Mouse (Mus musculus) hindbrain, embryonic 13.5 days (tissue): ENCODE measurements at regions not wholly inside any gene's neighbourhood (a gene's known extent, or its start where the extent isn't known, plus 50 kb on each side); places are given as distances from the start of the nearest gene placed in this dataset.
A peak's percentile ranks its signal among the peaks of the same experiment; 100 is the strongest.
"Not testable (repeated sequence)": the region's sequence is repeated elsewhere in the genome, so short reads cannot be mapped to it uniquely, and the experiment has no call there.

Experiments used
- ATAC-seq: fragments of 200-750 bp; cut with Nextera tagmentation; 2 replicates; pipeline ENCODE4 v1.8.0; 2017; ENCODE audit warnings: moderate TSS enrichment; ENCODE audit not compliant: low FRiP score
- H3K27ac ChIP-seq: fragments of 300-500 bp; sonication (generic); 2 replicates; pipeline ENCODE4 v1.5.1; 2015; ENCODE audit warnings: inconsistent platforms, mild to moderate bottlenecking, moderate library complexity
- H3K27me3 ChIP-seq: fragments of 300-500 bp; sonication (generic); 2 replicates; pipeline ENCODE4 v1.6.1; 2015; ENCODE audit warnings: mild to moderate bottlenecking, inconsistent platforms
- H3K36me3 ChIP-seq: fragments of 300-500 bp; sonication (generic); 2 replicates; pipeline ENCODE4 v1.6.1; 2015; ENCODE audit warnings: mild to moderate bottlenecking, inconsistent platforms
- H3K4me1 ChIP-seq: fragments of 300-500 bp; sonication (generic); replicated peaks from 2 replicates; pipeline ENCODE4 v1.6.1; 2015; ENCODE audit warnings: inconsistent platforms
- H3K4me2 ChIP-seq: fragments of 300-500 bp; sonication (generic); 2 replicates; pipeline ENCODE4 v1.6.1; 2015; ENCODE audit warnings: inconsistent platforms, mild to moderate bottlenecking, moderate library complexity
- H3K4me3 ChIP-seq: fragments of 300-500 bp; sonication (generic); 2 replicates; pipeline ENCODE4 v1.5.1; 2015; ENCODE audit warnings: mild to moderate bottlenecking, inconsistent platforms
- H3K9ac ChIP-seq: fragments of 300-500 bp; sonication (generic); 2 replicates; pipeline ENCODE4 v1.6.1; 2015; ENCODE audit warnings: mild to moderate bottlenecking, inconsistent platforms
- H3K9me3 ChIP-seq: fragments of 300-500 bp; sonication (generic); 2 replicates; pipeline ENCODE4 v1.6.1; 2016; ENCODE audit warnings: inconsistent platforms
- WGBS: fragments of 180-500 bp; shearing (Covaris S2); methylation state at CpG from one replicate; pipeline ENCODE4 v1.1.7; 2015; 5-methylcytosine and 5-hydroxymethylcytosine counted together

GRCm38 (mm10) chr5:109842186-109842978, 80.8 kb upstream of the Gm15446 start:
- not testable (repeated sequence) for H3K27me3 ChIP-seq, ATAC-seq, H3K4me3 ChIP-seq, H3K27ac ChIP-seq, H3K4me1 ChIP-seq, H3K4me2 ChIP-seq, H3K36me3 ChIP-seq, H3K9ac ChIP-seq, H3K9me3 ChIP-seq
- 88% methylated on average over 7 of the region's 7 CpGs for WGBS

- not testable (repeated sequence) for ATAC-seq, H3K36me3 ChIP-seq, H3K9me3 ChIP-seq, H3K9ac ChIP-seq, H3K27ac ChIP-seq, H3K27me3 ChIP-seq, H3K4me1 ChIP-seq
- Histone ChIP-seq H3K4me3 (peak overlapping the region; percentile 40), H3K4me2 (peak overlapping the region; percentile 52)
- WGBS: 90% methylated on average over 2 of the region's 2 CpGs
Observed at GRCm38 (mm10) chr5:109844236-109844635, 79.0 kb upstream of the Gm15446 start.

- 17% methylated on average over 15 of the region's 15 CpGs for WGBS
- H3K9me3 ChIP-seq: no peaks in the 10 kb centered on the region
- peak overlapping the region; percentile 52 for H3K4me2 ChIP-seq
- H3K4me1 ChIP-seq: no peaks in the 10 kb centered on the region
- ATAC-seq: 0 out of 2 replicates have a peak, but pooled peaks have one; percentile 39
- no peaks in the 10 kb centered on the region for H3K36me3 ChIP-seq
- no peak overlapping the region for H3K27ac ChIP-seq
- H3K4me3 ChIP-seq: peak overlapping the region; percentile 40
- H3K9ac ChIP-seq: peak overlapping the region; percentile 58; the same call in 1 of the 2 replicates
- no peaks in the 10 kb centered on the region for H3K27me3 ChIP-seq
Observed at GRCm38 (mm10) chr5:109844753-109845186, 78.4 kb upstream of the Gm15446 start.

DNA sequence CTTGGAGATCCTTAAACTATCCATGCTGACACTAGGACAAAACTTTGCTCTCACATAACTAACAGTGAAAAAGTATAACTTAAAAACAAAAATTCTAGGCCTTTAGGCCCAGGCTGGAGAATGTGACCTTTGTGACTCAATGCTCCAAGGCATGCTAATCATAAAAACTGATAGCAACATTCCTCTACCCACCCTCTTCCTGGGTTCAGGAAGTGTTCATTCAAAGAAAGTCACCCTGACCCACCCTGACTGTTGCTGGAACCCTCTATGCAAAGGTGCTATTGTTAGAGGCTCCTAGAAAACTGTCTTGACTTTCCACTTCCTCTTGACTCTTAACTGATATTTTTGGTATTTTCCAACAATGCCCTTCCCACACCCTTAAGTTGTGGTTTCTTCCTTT, 72.0 kb upstream of the Gm15446 start:
- H3K4me2 ChIP-seq, H3K9ac ChIP-seq, H3K36me3 ChIP-seq, ATAC-seq, H3K4me3 ChIP-seq, H3K9me3 ChIP-seq, H3K27ac ChIP-seq, H3K4me1 ChIP-seq, H3K27me3 ChIP-seq: not testable (repeated sequence)

DNA sequence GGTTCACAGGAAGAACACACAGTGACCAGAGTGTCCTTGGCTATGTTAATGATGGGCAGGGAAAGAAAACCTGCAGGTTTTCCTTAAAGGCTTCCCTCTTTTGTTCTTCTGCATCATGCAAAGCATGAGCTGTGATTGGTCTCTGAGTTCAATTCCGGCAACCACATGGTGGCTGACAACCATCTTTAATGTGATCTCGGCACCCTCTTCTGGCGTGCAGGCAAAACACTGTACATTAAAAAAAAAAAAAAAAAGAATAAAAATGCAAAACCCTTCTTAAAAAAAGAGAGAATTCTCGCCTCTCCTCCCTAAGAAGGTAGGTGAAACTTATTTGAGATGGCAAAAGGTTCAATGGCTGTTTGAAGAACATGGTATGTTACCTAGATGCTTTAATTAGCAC, 62.8 kb upstream of the Gm15446 start:
- Histone ChIP-seq H3K36me3 (no peaks in the 10 kb centered on the region), H3K4me3 (no peak overlapping the region), H3K27ac (no peak overlapping the region), H3K9ac (no peak overlapping the region), H3K4me1 (no peaks in the 10 kb centered on the region), H3K9me3 (peaks cover 5% of the 10 kb centered on the region; the same call in 1 of the 2 replicates), H3K4me2 (no peak overlapping the region), H3K27me3 (no peaks in the 10 kb centered on the region)
- 82% methylated on average over 4 of the region's 4 CpGs for WGBS
- ATAC-seq: no peak

- not testable (repeated sequence) for H3K36me3 ChIP-seq, H3K27me3 ChIP-seq, H3K27ac ChIP-seq, H3K9me3 ChIP-seq, ATAC-seq, H3K9ac ChIP-seq, H3K4me3 ChIP-seq, H3K4me2 ChIP-seq
- peaks cover 16% of the 10 kb centered on the region for H3K4me1 ChIP-seq
Observed at GRCm38 (mm10) chr5:109864517-109864916, 58.7 kb upstream of the Gm15446 start.

- H3K27ac ChIP-seq: no peak overlapping the region
- no peaks in the 10 kb centered on the region for H3K27me3 ChIP-seq
- H3K36me3 ChIP-seq: peaks cover 3% of the 10 kb centered on the region
- peak overlapping the region; percentile 58 for H3K4me2 ChIP-seq
- peaks cover 16% of the 10 kb centered on the region for H3K4me1 ChIP-seq
- H3K9me3 ChIP-seq: no peaks in the 10 kb centered on the region
- H3K9ac ChIP-seq: no peak overlapping the region
- 74% methylated on average over 1 of the region's 1 CpGs for WGBS
- ATAC-seq: no peak
- H3K4me3 ChIP-seq: no peak overlapping the region
Observed at GRCm38 (mm10) chr5:109865628-109866027, 57.6 kb upstream of the Gm15446 start.

DNA sequence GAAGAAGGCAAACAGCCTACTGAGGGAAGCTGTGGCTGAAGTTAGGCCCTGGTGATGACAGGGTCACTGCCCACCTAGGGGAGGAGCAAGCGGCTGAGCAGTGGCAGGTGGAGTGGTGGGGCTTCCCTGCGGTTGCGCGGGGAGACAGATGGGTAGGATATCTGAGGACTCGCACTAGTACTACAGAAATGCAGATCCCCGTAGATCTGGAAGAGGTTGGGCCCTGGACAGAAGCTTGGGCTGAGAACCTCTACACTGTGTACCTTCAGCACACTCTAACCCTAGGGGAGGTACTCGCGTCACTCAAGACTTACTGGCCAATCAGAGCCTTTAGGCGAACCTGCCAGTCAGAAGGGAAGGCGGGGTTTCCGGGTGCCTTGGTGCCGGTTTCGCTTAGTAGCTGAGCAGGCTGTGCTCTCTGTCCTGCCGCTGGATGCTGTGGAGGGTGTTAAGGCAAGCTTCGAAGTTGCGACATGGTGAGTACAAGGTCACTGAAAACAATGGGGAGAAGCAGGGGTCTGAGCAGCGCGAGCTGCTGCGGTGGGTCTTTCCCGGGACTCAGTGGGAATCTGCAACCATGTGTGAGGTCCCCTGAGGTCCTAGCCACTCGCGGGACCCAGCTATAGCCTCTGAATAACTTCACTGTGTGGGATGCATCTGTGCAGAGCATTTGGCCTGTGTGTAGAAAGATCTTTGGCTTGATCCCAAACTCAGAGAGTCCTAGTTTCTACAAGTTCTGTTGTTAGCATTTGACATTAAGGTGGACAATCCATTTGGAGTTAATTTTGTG, 56.7 kb upstream of the Gm15446 start:
- Histone ChIP-seq H3K27ac (peak overlapping the region; percentile 63), H3K4me2 (peak overlapping the region; percentile 58), H3K27me3 (no peaks in the 10 kb centered on the region), H3K9ac (peak overlapping the region; percentile 73), H3K4me1 (peaks cover 16% of the 10 kb centered on the region), H3K9me3 (no peaks in the 10 kb centered on the region), H3K36me3 (peaks cover 7% of the 10 kb centered on the region), H3K4me3 (peak overlapping the region; percentile 52)
- ATAC-seq: peak; percentile 100
- 1% methylated on average over 22 of the region's 22 CpGs for WGBS

GRCm38 (mm10) chr5:109867221-109867620, 56.0 kb upstream of the Gm15446 start:
- not testable (repeated sequence) for H3K9me3 ChIP-seq, H3K27me3 ChIP-seq, ATAC-seq, H3K36me3 ChIP-seq
- peak overlapping the region; percentile 30; the same call in 1 of the 2 replicates for H3K27ac ChIP-seq
- H3K9ac ChIP-seq: peak overlapping the region; percentile 73
- peak overlapping the region; percentile 52 for H3K4me3 ChIP-seq
- H3K4me1 ChIP-seq: peaks cover 16% of the 10 kb centered on the region
- H3K4me2 ChIP-seq: peak overlapping the region; percentile 58
